Mouse (Mus musculus) hindbrain, embryonic 11.5 days (tissue): ENCODE data around the gene Cdrt4. TPM values are rescaled to one million over a fixed set of nuclear protein-coding genes. Genes with fewer than 3 reads are reported as not detected.

Experiments used
- ATAC-seq: fragments of 200-750 bp; cut with Nextera tagmentation; 2 replicates; pipeline ENCODE4 v1.8.0; 2017; ENCODE audit warnings: mild to moderate bottlenecking, moderate TSS enrichment, moderate library complexity; ENCODE audit not compliant: low FRiP score
- DNase-seq: peaks from one replicate; pipeline ENCODE4 v3.0.0-alpha.2; 2015; ENCODE audit warnings: low spot score
- H3K27ac ChIP-seq: fragments of 300-500 bp; sonication (generic); 2 replicates; pipeline ENCODE4 v1.5.1; 2014; ENCODE audit warnings: mild to moderate bottlenecking, low read depth, low read length
- H3K27me3 ChIP-seq: fragments of 300-500 bp; sonication (generic); 2 replicates; pipeline ENCODE4 v1.6.1; 2014; ENCODE audit warnings: mild to moderate bottlenecking, low read length, moderate library complexity, mixed read lengths; ENCODE audit not compliant: control insufficient read depth, insufficient read depth
- H3K36me3 ChIP-seq: fragments of 300-500 bp; sonication (generic); 2 replicates; pipeline ENCODE4 v1.6.1; 2014; ENCODE audit warnings: mild to moderate bottlenecking, low read length, moderate library complexity, mixed read lengths; ENCODE audit not compliant: control insufficient read depth, insufficient read depth
- H3K4me1 ChIP-seq: fragments of 300-500 bp; sonication (generic); replicated peaks from 2 replicates; pipeline ENCODE4 v1.6.1; 2014; ENCODE audit warnings: low read length, mixed read lengths; ENCODE audit not compliant: control insufficient read depth, insufficient read depth
- H3K4me2 ChIP-seq: fragments of 300-500 bp; sonication (generic); replicated peaks from 2 replicates; pipeline ENCODE4 v1.6.1; 2014; ENCODE audit warnings: mild to moderate bottlenecking, low read depth, low read length
- H3K4me3 ChIP-seq: fragments of 300-500 bp; sonication (generic); 2 replicates; pipeline ENCODE4 v1.5.1; 2014; ENCODE audit warnings: low read depth, low read length
- H3K9ac ChIP-seq: fragments of 300-500 bp; sonication (generic); 2 replicates; pipeline ENCODE4 v1.6.1; 2014; ENCODE audit warnings: low read depth, low read length
- H3K9me3 ChIP-seq: fragments of 300-500 bp; sonication (generic); 2 replicates; pipeline ENCODE4 v1.6.1; 2016; ENCODE audit warnings: low read length; ENCODE audit not compliant: control insufficient read depth
- WGBS: fragments of 180-500 bp; shearing (Covaris S2); extraction: QIAGEN DNeasy Blood & Tissue Kit; methylation state at CpG from one replicate; pipeline ENCODE4 v1.1.7; 2014; 5-methylcytosine and 5-hydroxymethylcytosine counted together
- polyA plus RNA-seq: library from polyadenylated mRNA; unstranded; fragments of >200 nt; fragmentation: Nextera tagmentation; extraction: Ambion mirVana; gene quantifications from 2 replicates; pipeline ENCODE4 v1.2.1, GENCODE M21; 2014

Gene Cdrt4
- polyA plus RNA-seq, 1 experiment from 2014 or later = not detected

GRCm38 (mm10) chr11:62919946-62920742, 30.8 kb upstream of the Cdrt4 start:
- Histone ChIP-seq H3K4me3 (no peak overlapping the region), H3K9me3 (no peaks in the 10 kb centered on the region), H3K27me3 (no peaks in the 10 kb centered on the region), H3K4me1 (no peaks in the 10 kb centered on the region), H3K27ac (no peak overlapping the region), H3K4me2 (no peak overlapping the region), H3K9ac (no peak overlapping the region), H3K36me3 (no peaks in the 10 kb centered on the region)
- WGBS = 71% methylated on average over 6 of the region's 6 CpGs
- ATAC-seq (no peak), DNase-seq (no peak)

- 22% methylated on average over 6 of the region's 6 CpGs for WGBS
- ATAC-seq (no peak), DNase-seq (no peak)
- Histone ChIP-seq H3K9ac (no peak overlapping the region), H3K27me3 (no peaks in the 10 kb centered on the region), H3K4me1 (no peaks in the 10 kb centered on the region), H3K4me3 (0 out of 2 replicates have a peak overlapping the region, but pooled peaks have one; percentile 14), H3K27ac (no peak overlapping the region), H3K9me3 (no peaks in the 10 kb centered on the region), H3K4me2 (no peak overlapping the region), H3K36me3 (no peaks in the 10 kb centered on the region)
Measured at GRCm38 (mm10) chr11:62920743-62921050, 30.3 kb upstream of the Cdrt4 start.

DNA sequence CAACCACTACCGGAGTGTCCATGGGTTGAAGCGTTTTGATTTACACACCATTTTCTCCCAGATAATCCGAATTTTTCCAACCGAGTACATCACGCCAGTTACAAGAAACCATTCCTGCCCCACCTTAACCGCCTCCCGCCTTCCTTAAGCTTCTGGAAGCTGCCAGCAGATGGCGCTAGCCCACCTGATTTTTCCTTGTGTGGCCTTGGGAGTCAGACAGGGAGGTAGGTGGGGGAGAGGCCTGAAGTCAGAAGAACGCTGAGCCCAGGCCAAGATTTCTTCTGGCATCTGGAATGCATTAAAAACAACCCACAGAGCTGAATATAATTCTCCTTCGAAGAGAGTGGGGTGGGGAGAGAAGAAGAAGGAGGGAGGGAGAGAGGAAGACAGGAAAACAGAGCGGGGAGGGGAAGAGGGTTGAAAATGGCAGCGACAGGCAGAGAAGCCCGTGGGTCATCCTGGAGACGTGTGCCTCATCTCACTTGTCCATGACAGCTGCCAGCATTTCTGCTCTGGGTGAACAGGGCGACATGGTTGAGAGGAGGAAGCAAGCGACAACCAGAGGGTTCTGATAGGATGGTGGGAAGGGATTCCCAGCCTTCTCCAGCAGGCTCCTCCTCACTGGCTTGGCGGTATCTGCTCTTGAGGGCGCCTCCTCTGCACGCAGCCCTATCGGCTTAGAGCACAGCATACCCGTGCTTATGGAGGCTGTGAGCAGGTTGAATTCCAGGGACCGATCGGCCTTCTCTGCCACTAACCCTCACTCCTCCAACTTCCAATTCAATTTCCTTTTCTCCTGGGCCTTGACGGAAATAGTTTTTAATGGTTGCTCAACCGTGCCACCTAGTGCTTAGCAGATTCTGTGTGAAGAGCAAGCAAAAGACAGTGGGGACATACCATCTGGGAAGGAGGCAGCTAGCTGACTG, 29.7 kb upstream of the Cdrt4 start:
- H3K4me2 ChIP-seq = 0 out of 2 replicates have a peak overlapping the region, but pooled peaks have one; percentile 2

DNA sequence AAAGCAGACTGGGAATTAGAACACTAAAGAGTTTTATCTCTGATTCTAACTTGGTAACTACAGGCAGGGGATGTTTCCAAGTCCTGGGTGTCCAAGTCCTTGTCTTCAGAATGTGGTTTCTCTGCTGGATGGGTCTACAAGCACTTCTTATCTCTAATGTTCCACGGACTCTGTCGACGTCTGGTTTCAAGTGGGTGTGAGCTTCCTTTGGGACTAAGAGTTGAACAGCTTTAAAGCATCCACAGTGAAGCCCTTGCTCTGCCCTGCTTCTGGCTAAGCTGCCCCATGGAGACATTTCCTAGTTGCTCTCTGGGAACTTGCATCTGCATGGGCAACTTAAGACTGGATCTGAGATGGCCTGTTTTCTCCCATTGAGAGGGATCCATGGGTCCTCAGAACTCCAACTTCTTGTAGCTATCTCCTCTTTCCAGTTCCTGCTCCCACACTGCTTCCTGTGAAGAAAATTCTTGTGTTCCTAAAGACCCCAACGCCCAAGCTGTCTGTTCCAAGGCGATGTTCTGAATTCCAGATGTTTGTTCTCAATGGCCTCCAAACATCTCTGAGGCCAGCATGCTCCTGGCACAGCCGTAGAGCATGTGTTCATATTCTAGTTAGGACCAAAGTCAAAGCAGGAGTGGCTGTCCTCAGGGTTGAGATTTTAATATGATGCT, 26.8 kb upstream of the Cdrt4 start:
- WGBS = 87% methylated on average over 6 of the region's 6 CpGs
- no peak overlapping the region for H3K4me3 ChIP-seq
- H3K9me3 ChIP-seq = no peaks in the 10 kb centered on the region
- no peak overlapping the region for H3K9ac ChIP-seq
- no peaks in the 10 kb centered on the region for H3K4me1 ChIP-seq
- no peaks in the 10 kb centered on the region for H3K27me3 ChIP-seq
- no peak overlapping the region for H3K27ac ChIP-seq
- H3K36me3 ChIP-seq = no peaks in the 10 kb centered on the region
- ATAC-seq = no peak
- H3K4me2 ChIP-seq = no peak overlapping the region
- no peak for DNase-seq

More for the DNA sequence above, 29.7 kb upstream of the Cdrt4 start:
- WGBS = 29% methylated on average over 25 of the region's 25 CpGs
- Histone ChIP-seq H3K27ac (no peak overlapping the region), H3K27me3 (no peaks in the 10 kb centered on the region), H3K4me3 (0 out of 2 replicates have a peak overlapping the region, but pooled peaks have one; percentile 14), H3K36me3 (no peaks in the 10 kb centered on the region), H3K9ac (no peak overlapping the region), H3K9me3 (no peaks in the 10 kb centered on the region), H3K4me1 (no peaks in the 10 kb centered on the region)
- peak; percentile 96 for DNase-seq
- ATAC-seq = peak; percentile 80

- no peaks in the 10 kb centered on the region for H3K36me3 ChIP-seq
- H3K27me3 ChIP-seq = no peaks in the 10 kb centered on the region
- no peak overlapping the region for H3K4me2 ChIP-seq
- H3K4me3 ChIP-seq = no peak overlapping the region
- H3K9ac ChIP-seq = no peak overlapping the region
- no peaks in the 10 kb centered on the region for H3K9me3 ChIP-seq
- no peak overlapping the region for H3K27ac ChIP-seq
- H3K4me1 ChIP-seq = no peaks in the 10 kb centered on the region
- DNase-seq (no peak), ATAC-seq (no peak)
- WGBS = 71% methylated on average over 3 of the region's 3 CpGs
Measured at GRCm38 (mm10) chr11:62929799-62930198, 21.2 kb upstream of the Cdrt4 start.

DNA sequence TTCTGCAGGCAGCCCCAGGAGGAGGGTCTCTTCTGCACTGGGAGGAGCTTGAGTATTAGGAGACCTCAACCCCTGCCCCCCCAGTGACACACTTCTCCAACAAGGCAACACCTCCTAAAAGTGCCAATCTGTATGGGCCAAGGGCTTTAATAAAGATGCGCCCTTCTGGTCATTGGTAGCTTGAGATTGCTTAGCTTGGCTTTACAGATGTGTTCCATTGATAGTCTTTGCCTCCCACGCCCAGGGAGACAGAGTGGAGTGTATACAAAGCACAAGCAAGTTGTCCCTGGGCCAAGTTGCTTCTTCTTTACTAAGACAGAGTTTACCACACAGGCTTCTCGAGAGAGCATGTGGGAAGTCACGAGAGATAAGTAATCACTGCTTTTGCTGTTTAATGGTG, 20.4 kb upstream of the Cdrt4 start:
- WGBS = 92% methylated on average over 4 of the region's 4 CpGs
- no peak overlapping the region for H3K9ac ChIP-seq
- no peak overlapping the region for H3K4me2 ChIP-seq
- H3K4me3 ChIP-seq = no peak overlapping the region
- no peaks in the 10 kb centered on the region for H3K4me1 ChIP-seq
- no peak overlapping the region for H3K27ac ChIP-seq
- ATAC-seq (no peak), DNase-seq (no peak)
- H3K36me3 ChIP-seq = no peaks in the 10 kb centered on the region
- no peaks in the 10 kb centered on the region for H3K27me3 ChIP-seq
- no peaks in the 10 kb centered on the region for H3K9me3 ChIP-seq

DNA sequence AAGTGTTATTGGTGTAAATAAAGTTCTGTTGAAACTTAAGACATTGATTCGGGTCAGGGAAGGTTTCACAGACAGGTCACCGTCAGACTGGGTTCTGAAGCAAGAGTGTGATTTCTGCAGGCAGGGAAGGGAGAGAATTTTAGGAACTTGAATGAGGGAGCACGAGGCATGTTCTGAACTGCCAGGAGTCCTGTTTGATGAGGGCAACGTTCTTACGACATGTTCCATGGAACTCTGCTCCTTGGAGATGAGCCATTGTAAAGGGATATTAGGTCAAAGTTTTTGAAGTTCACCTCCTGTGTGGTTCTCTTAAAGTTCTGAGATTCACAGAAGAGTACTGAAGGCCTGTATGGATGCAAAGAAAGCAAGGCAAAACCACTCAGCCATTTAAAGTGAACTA, 19.9 kb upstream of the Cdrt4 start:
- no peak for DNase-seq
- no peak overlapping the region for H3K4me3 ChIP-seq
- no peaks in the 10 kb centered on the region for H3K9me3 ChIP-seq
- 85% methylated on average over 5 of the region's 5 CpGs for WGBS
- H3K9ac ChIP-seq = no peak overlapping the region
- H3K27me3 ChIP-seq = no peaks in the 10 kb centered on the region
- H3K36me3 ChIP-seq = no peaks in the 10 kb centered on the region
- no peak overlapping the region for H3K4me2 ChIP-seq
- no peaks in the 10 kb centered on the region for H3K4me1 ChIP-seq
- no peak overlapping the region for H3K27ac ChIP-seq
- no peak for ATAC-seq

- Histone ChIP-seq H3K9me3 (no peaks in the 10 kb centered on the region), H3K4me3 (no peak overlapping the region), H3K27ac (no peak overlapping the region), H3K4me2 (no peak overlapping the region), H3K36me3 (no peaks in the 10 kb centered on the region), H3K9ac (no peak overlapping the region), H3K4me1 (no peaks in the 10 kb centered on the region), H3K27me3 (no peaks in the 10 kb centered on the region)
- DNase-seq (no peak), ATAC-seq (no peak)
- 91% methylated on average over 9 of the region's 9 CpGs for WGBS
Measured at GRCm38 (mm10) chr11:62933099-62933498, 17.9 kb upstream of the Cdrt4 start.
